Mouse (Mus musculus) left cerebral cortex, postnatal 4 days (tissue): ENCODE data around the gene Cad. TPM values are rescaled to one million over a fixed set of nuclear protein-coding genes. Genes with fewer than 3 reads are reported as not detected.

Experiments
- DNase-seq: peaks from one replicate; pipeline ENCODE4 v3.0.0-alpha.2; 2022
- intact Hi-C: fragments of 180-260 bp; cut with DNase I; formaldehyde crosslinking; loops from one replicate; pipeline ENCODE4 v1.15.1; 2025
- total RNA-seq, 2 experiments: library from RNA; stranded (reverse); gene quantifications; 2 replicates each; pipeline ENCODE4 v1.2.3; 2021

Cad gene
- total RNA-seq, 2 experiments from 2014 or later: 34.1 to 37.6 TPM

- intact Hi-C loops: no loop called here
Observed at GRCm38 (mm10) chr5:31095711-31096480, 41.3 kb downstream of the Cad start.

GRCm38 (mm10) chr5:31105814-31106335, 51.3 kb downstream of the Cad start, which contains the start of gene Dnajc5g:
TSS of gene Dnajc5g (plus strand) at chr5:31106285.
- intact Hi-C loops: no loop called here
- DNase-seq: no peak

More at GRCm38 (mm10) chr5:31095711-31096480, 41.3 kb downstream of the Cad start:
- no peak for DNase-seq

GRCm38 (mm10) chr5:31108000-31108490, 53.5 kb downstream of the Cad start, which contains the start of gene Slc30a3:
TSS of gene Slc30a3 (minus strand) at chr5:31108237.
- intact Hi-C loops: no loop called here
- DNase-seq: no peak

- intact Hi-C loops: no loop called here
Observed at GRCm38 (mm10) chr5:31110781-31111180, 56.2 kb downstream of the Cad start.

GRCm38 (mm10) chr5:31116354-31116753, 61.8 kb downstream of the Cad start, which contains the start of gene Trim54:
TSS of gene Trim54 (plus strand) at chr5:31116712.
- intact Hi-C loops: no loop called here
- DNase-seq: no peak

More at GRCm38 (mm10) chr5:31110781-31111180, 56.2 kb downstream of the Cad start:
- DNase-seq: no peak

GRCm38 (mm10) chr5:31116912-31117311, 62.3 kb downstream of the Cad start:
- no peak for DNase-seq
- intact Hi-C loops: no loop called here

- intact Hi-C loops: no loop called here
Observed at GRCm38 (mm10) chr5:31121111-31121510, 66.5 kb downstream of the Cad start.

GRCm38 (mm10) chr5:31123481-31123880, 68.9 kb downstream of the Cad start:
- DNase-seq: no peak
- intact Hi-C loops: no loop called here

More at GRCm38 (mm10) chr5:31121111-31121510, 66.5 kb downstream of the Cad start:
- no peak for DNase-seq

GRCm38 (mm10) chr5:31126050-31126449, 71.5 kb downstream of the Cad start:
- intact Hi-C loops: no loop called here
- no peak for DNase-seq

Other genes with a start within 250 kb of the Cad start
- gene Mapre3, start 240.1 kb upstream of the Cad start, total RNA-seq: 100 to 1,000 TPM; 143 to 144 TPM
- 10 to 100 TPM; 60.3 to 65.5 TPM for gene Tmem214, start 186.8 kb upstream of the Cad start, total RNA-seq
- 10 to 100 TPM; 48.4 to 52.2 TPM for gene Agbl5, start 166.1 kb upstream of the Cad start, total RNA-seq
- gene Ost4, start 147.0 kb upstream of the Cad start, total RNA-seq: 100 to 1,000 TPM in 1 of 2 experiments, 10 to 100 TPM in 1; 95.0 to 112 TPM
- gene Emilin1, start 141.4 kb upstream of the Cad start, total RNA-seq: 1 to 10 TPM; 7.0 to 7.9 TPM
- 1 to 10 TPM; 4.7 to 4.8 TPM for gene Khk, start 133.3 kb upstream of the Cad start, total RNA-seq
- 10 to 100 TPM; 53.9 TPM for gene Cgref1, start 109.2 kb upstream of the Cad start, total RNA-seq
- 100 to 1,000 TPM; 114 to 116 TPM for gene Preb, start 94.4 kb upstream of the Cad start, total RNA-seq
- under 1 TPM in 1 of 2 experiments, not detected in 1; 0.08 TPM for gene Tcf23, start 86.1 kb upstream of the Cad start, total RNA-seq
- 10 to 100 TPM; 59.2 to 66.2 TPM for gene Atraid, start 6.5 kb upstream of the Cad start, total RNA-seq
- 10 to 100 TPM; 17.6 to 23.5 TPM for gene Slc5a6, start 5.9 kb upstream of the Cad start, total RNA-seq
- not detected for gene Dnajc5g, start 51.5 kb downstream of the Cad start, total RNA-seq
- 10 to 100 TPM; 11.9 to 14.1 TPM for gene Slc30a3, start 53.5 kb downstream of the Cad start, total RNA-seq
- gene Trim54, start 61.9 kb downstream of the Cad start, total RNA-seq: not detected
- gene Ucn, start 84.0 kb downstream of the Cad start, total RNA-seq: not detected
- gene Mpv17, start 99.5 kb downstream of the Cad start, total RNA-seq: 10 to 100 TPM; 25.1 to 31.4 TPM
- 1 to 10 TPM; 2.7 to 4.4 TPM for gene Gm29609, start 125.1 kb downstream of the Cad start, total RNA-seq
- gene Gtf3c2, start 125.4 kb downstream of the Cad start, total RNA-seq: 10 to 100 TPM; 68.9 to 74.0 TPM
- 10 to 100 TPM; 66.7 to 72.1 TPM for gene Snx17, start 138.4 kb downstream of the Cad start, total RNA-seq
- 10 to 100 TPM; 45.8 to 48.3 TPM for gene Eif2b4, start 138.7 kb downstream of the Cad start, total RNA-seq
- 10 to 100 TPM; 27.6 to 30.1 TPM for gene Zfp513, start 147.5 kb downstream of the Cad start, total RNA-seq
- gene Ppm1g, start 165.9 kb downstream of the Cad start, total RNA-seq: 100 to 1,000 TPM; 144 to 146 TPM
- 10 to 100 TPM; 91.8 to 94.3 TPM for gene Nrbp1, start 186.1 kb downstream of the Cad start, total RNA-seq
- not detected for gene Gm9970, start 186.5 kb downstream of the Cad start, total RNA-seq
- 1 to 10 TPM; 2.2 to 3.1 TPM for gene Krtcap3, start 196.9 kb downstream of the Cad start, total RNA-seq
- gene Ift172, start 236.3 kb downstream of the Cad start, total RNA-seq: 10 to 100 TPM; 65.9 to 69.3 TPM
- gene Fndc4, start 241.3 kb downstream of the Cad start, total RNA-seq: 100 to 1,000 TPM; 170 to 172 TPM
- under 1 TPM in 1 of 2 experiments, not detected in 1; 0.52 TPM for gene Gckr, start 242.7 kb downstream of the Cad start, total RNA-seq